Mouse (Mus musculus): ENCODE results near the gene Sema4d.

Sema4d gene

GRCm38 (mm10) chr13:51753802-51754444, 39.6 kb downstream of the Sema4d start:
- no peak for DNase-seq (ENCODE audit: low spot score)

- no peak for DNase-seq (ENCODE audit: low spot score)
Observed at GRCm38 (mm10) chr13:51753168-51753465, 40.4 kb downstream of the Sema4d start.

GRCm38 (mm10) chr13:51752346-51753167, 41.0 kb downstream of the Sema4d start:
- no peak for DNase-seq (ENCODE audit: low spot score)

GRCm38 (mm10) chr13:51749578-51750345, 43.8 kb downstream of the Sema4d start:
- DNase-seq (ENCODE audit: low spot score) = no peak

GRCm38 (mm10) chr13:51748009-51748552, 45.5 kb downstream of the Sema4d start:
- peak; percentile 64 for DNase-seq (ENCODE audit: low spot score)

GRCm38 (mm10) chr13:51747069-51747468, 46.5 kb downstream of the Sema4d start:
- no peak for DNase-seq (ENCODE audit: low spot score)

- DNase-seq (ENCODE audit: low spot score) = no peak
Observed at GRCm38 (mm10) chr13:51745862-51746261, 47.7 kb downstream of the Sema4d start.

GRCm38 (mm10) chr13:51743855-51744254, 49.7 kb downstream of the Sema4d start:
- DNase-seq (ENCODE audit: low spot score) = no peak

GRCm38 (mm10) chr13:51742551-51743052, 50.9 kb downstream of the Sema4d start:
- DNase-seq (ENCODE audit: low spot score) = no peak

- no peak for DNase-seq (ENCODE audit: low spot score)
Observed at GRCm38 (mm10) chr13:51740776-51741175, 52.8 kb downstream of the Sema4d start.

GRCm38 (mm10) chr13:51739713-51740112, 53.8 kb downstream of the Sema4d start:
- DNase-seq (ENCODE audit: low spot score) = no peak

GRCm38 (mm10) chr13:51738531-51739117, 54.9 kb downstream of the Sema4d start:
- no peak for DNase-seq (ENCODE audit: low spot score)

GRCm38 (mm10) chr13:51737949-51738513, 55.5 kb downstream of the Sema4d start:
- no peak for DNase-seq (ENCODE audit: low spot score)

GRCm38 (mm10) chr13:51737033-51737948, 56.3 kb downstream of the Sema4d start:
- DNase-seq (ENCODE audit: low spot score) = no peak

GRCm38 (mm10) chr13:51736007-51736911, 57.3 kb downstream of the Sema4d start:
- DNase-seq (ENCODE audit: low spot score) = no peak

- DNase-seq (ENCODE audit: low spot score) = no peak
Observed at GRCm38 (mm10) chr13:51734556-51734955, 59.0 kb downstream of the Sema4d start.

- no peak for DNase-seq (ENCODE audit: low spot score)
Observed at GRCm38 (mm10) chr13:51732097-51732664, 61.4 kb downstream of the Sema4d start.

- DNase-seq (ENCODE audit: low spot score) = no peak
Observed at GRCm38 (mm10) chr13:51731474-51731873, 62.1 kb downstream of the Sema4d start.

GRCm38 (mm10) chr13:51729887-51730361, 63.6 kb downstream of the Sema4d start:
- no peak for DNase-seq (ENCODE audit: low spot score)

Data from spleen, adult 12 weeks (tissue).